Mouse (Mus musculus) MEL (cell line): ENCODE results near the gene Camk1g. TPM values are rescaled to one million over a fixed set of nuclear protein-coding genes. Genes with fewer than 3 reads are reported as not detected.

ENCODE experiments used
- DNase-seq: peaks from one replicate; pipeline ENCODE4 v3.0.0; 2011; ENCODE audit warnings: low read depth, low spot score
- H3K27ac ChIP-seq: 2 replicates; pipeline ENCODE4 v1.5.1; 2012; ENCODE audit warnings: low read depth, mild to moderate bottlenecking, control low read depth, low read length, moderate library complexity; ENCODE audit not compliant: control insufficient read depth
- H3K27me3 ChIP-seq, 2 experiments: fragments of 150-350 bp in 1 of 2; sonication (generic) in 1 of 2; 2 replicates each; pipeline ENCODE4 v1.6.1; 2012; ENCODE audit warnings: low read length in 2 of 2, mild to moderate bottlenecking in 2 of 2, improper control_type of control experiment in 1 of 2, moderate library complexity in 1 of 2; ENCODE audit not compliant: insufficient read depth in 2 of 2, control insufficient read depth in 1 of 2
- H3K36me3 ChIP-seq, 2 experiments: 2 replicates each; pipeline ENCODE4 v1.6.1; 2012 to 2014; ENCODE audit warnings: low read length in 2 of 2, improper control_type of control experiment in 1 of 2, inconsistent platforms in 1 of 2, mild to moderate bottlenecking in 1 of 2; ENCODE audit not compliant: insufficient read depth in 2 of 2, control insufficient read depth in 1 of 2
- H3K4me1 ChIP-seq, 2 experiments: fragments of 150-350 bp in 1 of 2; sonication (generic) in 1 of 2; 2 replicates each; pipeline ENCODE4 v1.6.1; 2012; ENCODE audit warnings: low read length in 2 of 2, improper control_type of control experiment in 1 of 2, mild to moderate bottlenecking in 1 of 2; ENCODE audit not compliant: insufficient read depth in 2 of 2, control insufficient read depth in 1 of 2
- H3K4me3 ChIP-seq, 2 experiments: fragments of 150-350 bp in 1 of 2; sonication (generic) in 1 of 2; 2 replicates each; pipeline ENCODE4 v1.5.1; 2012; ENCODE audit warnings: low read depth in 2 of 2, low read length in 2 of 2, mild to moderate bottlenecking in 2 of 2, moderate library complexity in 2 of 2, control low read depth in 1 of 2, improper control_type of control experiment in 1 of 2; ENCODE audit not compliant: control insufficient read depth in 1 of 2, insufficient read depth in 1 of 2
- H3K79me2 ChIP-seq: 2 replicates; pipeline ENCODE4 v1.6.1; 2012; ENCODE audit warnings: mild to moderate bottlenecking, low read length, moderate library complexity; ENCODE audit not compliant: control insufficient read depth, poor library complexity, insufficient read depth
- H3K9ac ChIP-seq: 2 replicates; pipeline ENCODE4 v1.6.1; 2012; ENCODE audit warnings: low read depth, mild to moderate bottlenecking, control low read depth, low read length, moderate library complexity; ENCODE audit not compliant: control insufficient read depth, poor library complexity, severe bottlenecking
- H3K9me3 ChIP-seq: fragments of 150-350 bp; sonication (generic); replicated peaks from 2 replicates; pipeline ENCODE4 v1.6.1; 2012; ENCODE audit warnings: mild to moderate bottlenecking, low read length, improper control_type of control experiment, moderate library complexity; ENCODE audit not compliant: insufficient read depth
- ETS1 ChIP-seq: IDR thresholded peaks from 2 replicates; pipeline ENCODE4 v1.6.1; 2012; ENCODE audit warnings: low read depth, mild to moderate bottlenecking, inconsistent platforms, low read length, improper control_type of control experiment, moderate library complexity
- GABPA ChIP-seq: IDR thresholded peaks from 2 replicates; pipeline ENCODE4 v1.6.1; 2012; ENCODE audit warnings: low read depth, mild to moderate bottlenecking, inconsistent platforms, low read length, improper control_type of control experiment, moderate library complexity
- GATA1 ChIP-seq: IDR thresholded peaks from 2 replicates; pipeline ENCODE4 v1.6.1; 2011; ENCODE audit warnings: low read depth, low read length, improper control_type of control experiment
- HCFC1 ChIP-seq: IDR thresholded peaks from 2 replicates; pipeline ENCODE4 v1.6.1; 2012; ENCODE audit warnings: low read depth, mild to moderate bottlenecking, inconsistent platforms, low read length, improper control_type of control experiment, moderate library complexity
- MAFK ChIP-seq: IDR thresholded peaks from 2 replicates; pipeline ENCODE4 v1.6.1; 2011; ENCODE audit warnings: low read depth, mild to moderate bottlenecking, low read length, improper control_type of control experiment, borderline replicate concordance
- MAZ ChIP-seq: IDR thresholded peaks from 2 replicates; pipeline ENCODE4 v1.6.1; 2012; ENCODE audit warnings: low read depth, mild to moderate bottlenecking, inconsistent platforms, low read length, improper control_type of control experiment
- MXI1 ChIP-seq: IDR thresholded peaks from 2 replicates; pipeline ENCODE4 v1.6.1; 2011; ENCODE audit warnings: mild to moderate bottlenecking, low read depth, low read length, improper control_type of control experiment
- MYB ChIP-seq: IDR thresholded peaks from 2 replicates; pipeline ENCODE4 v1.6.1; 2011; ENCODE audit warnings: mild to moderate bottlenecking, low read depth, low read length, improper control_type of control experiment
- POLR2A ChIP-seq, 2 experiments: IDR thresholded peaks; 2 replicates each; pipeline ENCODE4 v1.6.1; 2011 to 2012; ENCODE audit warnings: low read length in 2 of 2, mild to moderate bottlenecking in 2 of 2, control low read depth in 1 of 2, improper control_type of control experiment in 1 of 2, low read depth in 1 of 2, moderate library complexity in 1 of 2; ENCODE audit not compliant: control insufficient read depth in 1 of 2, insufficient read depth in 1 of 2, poor library complexity in 1 of 2
- RAD21 ChIP-seq: IDR thresholded peaks from 2 replicates; pipeline ENCODE4 v1.6.1; 2011; ENCODE audit warnings: mild to moderate bottlenecking, low read depth, low read length, improper control_type of control experiment
- TAL1 ChIP-seq: IDR thresholded peaks from 2 replicates; pipeline ENCODE4 v1.6.1; 2012; ENCODE audit warnings: mild to moderate bottlenecking, inconsistent platforms, low read length, moderate library complexity, mixed read lengths
- TBP ChIP-seq: IDR thresholded peaks from 2 replicates; pipeline ENCODE4 v1.8.0; 2011; ENCODE audit warnings: low read depth, low read length, improper control_type of control experiment
- USF2 ChIP-seq, 2 experiments: IDR thresholded peaks; 2 replicates each; pipeline ENCODE4 v1.6.1; 2011 to 2012; ENCODE audit warnings: improper control_type of control experiment in 2 of 2, low read length in 2 of 2, borderline replicate concordance in 1 of 2, inconsistent platforms in 1 of 2, low read depth in 1 of 2, mild to moderate bottlenecking in 1 of 2; ENCODE audit not compliant: insufficient read depth in 1 of 2
- ZKSCAN1 ChIP-seq: IDR thresholded peaks from 2 replicates; pipeline ENCODE4 v1.6.1; 2012; ENCODE audit warnings: low read depth, mild to moderate bottlenecking, inconsistent platforms, low read length, improper control_type of control experiment, moderate library complexity
- polyA plus RNA-seq, 2 experiments: library from polyadenylated mRNA; stranded (reverse) in 1 of 2; unstranded in 1 of 2; fragments of >175 nt in 1 of 2; fragments of >200 nt in 1 of 2; gene quantifications; 2 replicates each; pipeline versions ENCODE4 v1.2.1 to v1.2.4; 2012; ENCODE audit warnings: low replicate concordance in 2 of 2, low read depth in 1 of 2; ENCODE audit not compliant: insufficient read length in 2 of 2, insufficient read depth in 1 of 2, missing spikeins in 1 of 2
- total RNA-seq: library from RNA; depleted of rRNA; stranded (reverse); fragments of 300-350 nt; gene quantifications from 2 replicates; pipeline ENCODE4 v1.2.3, GENCODE M21; 2012

Gene Camk1g
- total and polyA plus RNA-seq, 3 experiments = not detected

GRCm38 (mm10) chr1:193330626-193331025 is 39.5 kb downstream of the Camk1g start:
- Histone ChIP-seq H3K27ac (no peak overlapping the region), H3K36me3 (no peaks in the 10 kb centered on the region), H3K4me3 (no peak overlapping the region)
- no peak for DNase-seq
- TF ChIP-seq USF2 (IDR thresholded peaks at IDR 0.05; ENCODE audit: borderline replicate concordance in 1 of 2, insufficient read depth in 1 of 2, low read depth in 1 of 2, low read length in 2 of 2) = no peak
- TF ChIP-seq TAL1 = no peak
- no peak for TF ChIP-seq MYB
- TF ChIP-seq ZKSCAN1 = no peak
- TF ChIP-seq, all 39 proteins: peak for 0
- Histone ChIP-seq H3K79me2 (no peaks in the 10 kb centered on the region), H3K9ac (no peak overlapping the region), H3K9me3 (no peaks in the 10 kb centered on the region), H3K27me3 (no peaks in the 10 kb centered on the region), H3K4me1 (no peaks in the 10 kb centered on the region)

DNA sequence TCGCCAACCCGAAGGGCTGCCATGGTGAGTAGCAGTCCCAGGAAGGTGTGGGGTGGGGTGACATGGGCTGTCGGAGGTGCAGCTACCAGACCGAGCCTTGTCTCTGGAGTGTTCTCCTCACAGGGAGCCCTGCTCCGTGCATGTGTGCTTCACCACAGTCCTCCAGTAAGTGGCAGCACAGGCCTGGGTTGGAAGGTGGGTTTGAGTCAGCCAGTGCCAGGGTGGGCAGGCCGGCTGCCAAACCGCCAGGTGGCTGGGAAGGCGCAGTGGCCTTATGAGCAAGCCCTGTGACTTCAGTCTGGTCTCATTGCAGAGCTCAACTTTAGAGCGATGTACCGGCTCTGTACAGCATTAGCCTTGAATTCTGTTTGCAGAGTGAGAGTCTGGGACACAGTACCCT is 39.9 kb downstream of the Camk1g start:
- TF ChIP-seq ETS1 = no peak
- TF ChIP-seq POLR2A (IDR thresholded peaks at IDR 0.05; ENCODE audit: control insufficient read depth in 1 of 2, insufficient read depth in 1 of 2, low read depth in 1 of 2, low read length in 2 of 2, poor library complexity in 1 of 2) = no peak
- no peak for TF ChIP-seq RAD21
- no peak for TF ChIP-seq MYB
- no peak for TF ChIP-seq MAZ
- TF ChIP-seq GABPA = no peak
- no peak for TF ChIP-seq GATA1
- TF ChIP-seq MAFK = no peak
- no peak for TF ChIP-seq ZKSCAN1
- TF ChIP-seq HCFC1 = no peak
- TF ChIP-seq TBP = no peak
- no peak for DNase-seq
- Histone ChIP-seq H3K9ac (no peak overlapping the region), H3K4me1 (no peaks in the 10 kb centered on the region), H3K9me3 (no peaks in the 10 kb centered on the region), H3K27ac (no peak overlapping the region), H3K79me2 (no peaks in the 10 kb centered on the region), H3K4me3 (no peak overlapping the region), H3K36me3 (no peaks in the 10 kb centered on the region), H3K27me3 (no peaks in the 10 kb centered on the region)

DNA sequence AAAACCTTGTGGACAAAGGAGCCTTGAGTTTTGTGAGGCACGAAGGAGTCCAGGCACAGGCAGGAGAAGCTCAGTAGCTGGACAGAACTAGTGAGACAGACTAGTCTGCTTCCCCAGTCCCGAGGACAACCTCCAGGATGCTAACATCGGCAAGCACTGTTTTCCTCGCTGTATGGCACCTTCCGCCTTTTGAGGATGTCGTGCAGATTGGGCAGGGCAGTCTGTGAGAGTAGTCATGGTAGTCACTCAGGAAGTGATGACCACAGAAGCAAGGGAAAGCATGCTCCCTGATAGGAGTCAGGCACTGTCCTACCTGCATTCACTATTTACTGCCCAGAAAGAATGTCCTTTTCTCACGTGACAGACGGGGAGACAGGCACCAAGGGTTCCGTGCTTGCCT is 40.5 kb downstream of the Camk1g start:
- H3K4me3 ChIP-seq = no peak overlapping the region
- no peak overlapping the region for H3K27ac ChIP-seq
- H3K27me3 ChIP-seq = no peaks in the 10 kb centered on the region
- no peak overlapping the region for H3K9ac ChIP-seq
- no peaks in the 10 kb centered on the region for H3K9me3 ChIP-seq
- no peaks in the 10 kb centered on the region for H3K4me1 ChIP-seq
- H3K79me2 ChIP-seq = no peaks in the 10 kb centered on the region
- TF ChIP-seq POLR2A (IDR thresholded peaks at IDR 0.05; ENCODE audit: control insufficient read depth in 1 of 2, insufficient read depth in 1 of 2, low read depth in 1 of 2, low read length in 2 of 2, poor library complexity in 1 of 2) (no peak), MXI1 (no peak)
- H3K36me3 ChIP-seq = no peaks in the 10 kb centered on the region
- DNase-seq = no peak
